Mouse (Mus musculus) kidney, embryonic 16.5 days (tissue): ENCODE measurements around the gene Psmf1. TPM values are rescaled to one million over a fixed set of nuclear protein-coding genes. Genes with fewer than 3 reads are reported as not detected.
A peak's percentile ranks its signal among the peaks of the same experiment; 100 is the strongest.

Experiments used
- ATAC-seq: fragments of 200-750 bp; cut with Nextera tagmentation; 2 replicates; pipeline ENCODE4 v1.8.0; 2017; ENCODE audit warnings: moderate TSS enrichment; ENCODE audit not compliant: low FRiP score, low TSS enrichment
- H3K27ac ChIP-seq: fragments of 300-500 bp; sonication (generic); 2 replicates; pipeline ENCODE4 v1.5.1; 2014; ENCODE audit warnings: low read length
- H3K27me3 ChIP-seq: fragments of 300-500 bp; sonication (generic); 2 replicates; pipeline ENCODE4 v1.6.1; 2014; ENCODE audit warnings: low read length, control low read depth, mixed read lengths; ENCODE audit not compliant: insufficient read depth
- H3K36me3 ChIP-seq: fragments of 300-500 bp; sonication (generic); 2 replicates; pipeline ENCODE4 v1.6.1; 2014; ENCODE audit warnings: low read length, control low read depth, mixed read lengths; ENCODE audit not compliant: insufficient read depth
- H3K4me1 ChIP-seq: fragments of 300-500 bp; sonication (generic); 2 replicates; pipeline ENCODE4 v1.6.1; 2014; ENCODE audit warnings: low read length, control low read depth, mixed read lengths; ENCODE audit not compliant: insufficient read depth
- H3K4me2 ChIP-seq: fragments of 300-500 bp; sonication (generic); replicated peaks from 2 replicates; pipeline ENCODE4 v1.6.1; 2014; ENCODE audit warnings: low read depth, low read length
- H3K4me3 ChIP-seq: fragments of 300-500 bp; sonication (generic); 2 replicates; pipeline ENCODE4 v1.5.1; 2014; ENCODE audit warnings: mild to moderate bottlenecking, low read length
- H3K9ac ChIP-seq: fragments of 300-500 bp; sonication (generic); replicated peaks from 2 replicates; pipeline ENCODE4 v1.6.1; 2014; ENCODE audit warnings: low read length
- H3K9me3 ChIP-seq: fragments of 300-500 bp; sonication (generic); 2 replicates; pipeline ENCODE4 v1.6.1; 2016; ENCODE audit warnings: low read length, control low read depth
- WGBS: fragments of 180-500 bp; shearing (Covaris S2); extraction: QIAGEN DNeasy Blood & Tissue Kit; methylation state at CpG from one replicate; pipeline ENCODE4 v1.1.7; 2014; 5-methylcytosine and 5-hydroxymethylcytosine counted together
- polyA plus RNA-seq: library from polyadenylated mRNA; unstranded; fragments of >200 nt; fragmentation: Nextera tagmentation; extraction: Ambion mirVana; gene quantifications from 2 replicates; pipeline ENCODE4 v1.2.1, GENCODE M21; 2015

Psmf1 gene
- polyA plus RNA-seq, 1 experiment from 2014 or later: 50.2 TPM

- Histone ChIP-seq H3K9me3 (no peaks in the 10 kb centered on the region), H3K4me3 (no peak overlapping the region), H3K4me2 (no peak overlapping the region), H3K4me1 (peaks cover 20% of the 10 kb centered on the region), H3K9ac (no peak overlapping the region), H3K36me3 (peaks cover 13% of the 10 kb centered on the region; the same call in 1 of the 2 replicates), H3K27ac (no peak overlapping the region), H3K27me3 (no peaks in the 10 kb centered on the region)
- 81% methylated on average over 4 of the region's 4 CpGs for WGBS
- no peak for ATAC-seq
Observed at GRCm38 (mm10) chr2:151738460-151738859, 5.5 kb downstream of the Psmf1 start.

DNA sequence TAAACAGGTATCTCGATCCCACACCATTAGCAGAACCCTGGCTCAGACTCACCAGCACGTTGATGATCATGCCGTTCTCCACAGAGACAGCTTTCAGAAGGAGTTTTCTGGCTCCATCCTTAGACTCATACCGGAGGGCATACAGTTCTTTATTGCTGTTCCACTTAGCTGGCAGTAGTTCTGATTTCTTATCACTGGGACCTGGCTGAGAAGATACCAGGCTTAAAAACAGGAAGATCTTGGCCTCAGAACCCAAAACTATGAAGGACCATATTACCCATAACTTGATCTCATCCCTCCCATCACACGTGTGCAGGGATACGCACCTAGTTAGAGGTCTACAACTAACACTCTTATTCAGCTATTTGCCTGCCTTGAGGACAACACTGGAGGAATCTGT, 8.6 kb downstream of the Psmf1 start:
- Histone ChIP-seq H3K36me3 (peaks cover 21% of the 10 kb centered on the region; the same call in 1 of the 2 replicates), H3K27me3 (no peaks in the 10 kb centered on the region), H3K4me2 (no peak overlapping the region), H3K9me3 (no peaks in the 10 kb centered on the region), H3K9ac (no peak overlapping the region), H3K4me1 (peaks cover 14% of the 10 kb centered on the region), H3K4me3 (no peak overlapping the region), H3K27ac (no peak overlapping the region)
- ATAC-seq: no peak
- 90% methylated on average over 6 of the region's 6 CpGs for WGBS

- Histone ChIP-seq H3K4me2 (no peak overlapping the region), H3K27ac (no peak overlapping the region)
Observed at GRCm38 (mm10) chr2:151733151-151733865, 10.7 kb downstream of the Psmf1 start.

GRCm38 (mm10) chr2:151724094-151724493, 19.9 kb downstream of the Psmf1 start:
- Histone ChIP-seq H3K27me3 (no peaks in the 10 kb centered on the region), H3K4me3 (no peak overlapping the region), H3K36me3 (peaks cover 61% of the 10 kb centered on the region), H3K9ac (no peak overlapping the region), H3K27ac (no peak overlapping the region), H3K4me2 (no peak overlapping the region), H3K9me3 (peaks cover 4% of the 10 kb centered on the region; the same call in 1 of the 2 replicates), H3K4me1 (no peaks in the 10 kb centered on the region)
- ATAC-seq: no peak
- 95% methylated on average over 2 of the region's 2 CpGs for WGBS

More at GRCm38 (mm10) chr2:151733151-151733865, 10.7 kb downstream of the Psmf1 start:
- Histone ChIP-seq H3K9ac (no peak overlapping the region), H3K27me3 (no peaks in the 10 kb centered on the region), H3K4me1 (no peaks in the 10 kb centered on the region), H3K4me3 (no peak overlapping the region), H3K9me3 (no peaks in the 10 kb centered on the region), H3K36me3 (peaks cover 40% of the 10 kb centered on the region; the same call in 1 of the 2 replicates)
- 90% methylated on average over 8 of the region's 8 CpGs for WGBS
- ATAC-seq: no peak

DNA sequence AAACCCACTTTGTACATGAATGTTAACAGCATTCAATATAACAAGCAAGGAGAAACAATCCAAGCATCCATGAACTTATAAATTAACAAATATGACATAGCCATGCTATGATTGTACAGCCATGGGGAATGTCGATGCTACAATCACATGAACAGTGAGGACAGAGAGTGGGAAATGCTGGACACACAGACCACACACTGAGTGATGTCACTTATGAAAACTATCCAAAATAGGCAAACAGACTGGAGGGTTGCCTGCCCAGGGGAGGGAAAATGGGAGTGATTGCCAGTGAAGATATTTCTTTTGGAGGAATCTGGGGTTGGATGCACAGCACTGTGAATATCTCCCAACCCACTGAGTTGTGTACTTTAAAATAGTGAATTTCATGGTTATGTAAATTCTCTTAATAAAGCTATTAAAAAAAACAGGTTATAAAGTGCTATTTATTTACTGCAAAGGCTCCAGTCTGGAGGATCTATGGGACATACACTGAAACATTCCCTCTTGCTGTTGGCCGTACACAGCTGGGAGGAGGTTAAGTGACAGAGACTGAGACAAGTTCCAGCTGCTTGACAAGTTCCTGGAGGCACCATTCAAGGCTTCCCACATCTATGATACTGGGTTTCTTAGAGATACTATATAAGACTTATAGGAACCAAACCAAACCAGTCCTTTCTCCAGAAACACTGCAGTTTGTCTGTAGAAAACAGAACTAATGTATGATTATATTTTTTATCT, 27.5 kb downstream of the Psmf1 start:
- Histone ChIP-seq H3K4me2 (no peak overlapping the region), H3K4me1 (no peaks in the 10 kb centered on the region), H3K9me3 (no peaks in the 10 kb centered on the region), H3K36me3 (peaks cover 31% of the 10 kb centered on the region), H3K4me3 (no peak overlapping the region), H3K27me3 (no peaks in the 10 kb centered on the region), H3K27ac (no peak overlapping the region), H3K9ac (no peak overlapping the region)
- 56% methylated on average over 2 of the region's 2 CpGs for WGBS
- peak; percentile 79; the same call in 1 of the 2 replicates for ATAC-seq

GRCm38 (mm10) chr2:151715526-151715925, 28.5 kb downstream of the Psmf1 start:
- no peak overlapping the region for H3K27ac ChIP-seq
- H3K4me3 ChIP-seq: no peak overlapping the region
- WGBS: 92% methylated on average over 4 of the region's 4 CpGs
- H3K9ac ChIP-seq: no peak overlapping the region
- H3K9me3 ChIP-seq: no peaks in the 10 kb centered on the region
- no peak for ATAC-seq
- H3K27me3 ChIP-seq: no peaks in the 10 kb centered on the region
- H3K36me3 ChIP-seq: peaks cover 27% of the 10 kb centered on the region
- H3K4me1 ChIP-seq: no peaks in the 10 kb centered on the region
- H3K4me2 ChIP-seq: no peak overlapping the region

GRCm38 (mm10) chr2:151712647-151713046, 31.3 kb downstream of the Psmf1 start:
- H3K36me3 ChIP-seq: peaks cover 7% of the 10 kb centered on the region; the same call in 1 of the 2 replicates
- no peak overlapping the region for H3K4me3 ChIP-seq
- H3K27me3 ChIP-seq: no peaks in the 10 kb centered on the region
- H3K9ac ChIP-seq: no peak overlapping the region
- no peak overlapping the region for H3K4me2 ChIP-seq
- H3K9me3 ChIP-seq: no peaks in the 10 kb centered on the region
- H3K4me1 ChIP-seq: no peaks in the 10 kb centered on the region
- 42% methylated on average over 3 of the region's 3 CpGs for WGBS
- H3K27ac ChIP-seq: no peak overlapping the region
- peak; percentile 55; the same call in 1 of the 2 replicates for ATAC-seq

- peak overlapping the region; percentile 66 for H3K9ac ChIP-seq
- peak overlapping the region; percentile 63 for H3K4me3 ChIP-seq
- H3K4me1 ChIP-seq: peaks cover 7% of the 10 kb centered on the region
- peak overlapping the region; percentile 100 for H3K4me2 ChIP-seq
- peaks cover 43% of the 10 kb centered on the region for H3K27me3 ChIP-seq
- no peaks in the 10 kb centered on the region for H3K36me3 ChIP-seq
- H3K27ac ChIP-seq: no peak overlapping the region
- 3% methylated on average over 17 of the region's 17 CpGs for WGBS
- no peaks in the 10 kb centered on the region for H3K9me3 ChIP-seq
- peak; percentile 62 for ATAC-seq
Observed at GRCm38 (mm10) chr2:151702851-151703190, 41.2 kb downstream of the Psmf1 start.

DNA sequence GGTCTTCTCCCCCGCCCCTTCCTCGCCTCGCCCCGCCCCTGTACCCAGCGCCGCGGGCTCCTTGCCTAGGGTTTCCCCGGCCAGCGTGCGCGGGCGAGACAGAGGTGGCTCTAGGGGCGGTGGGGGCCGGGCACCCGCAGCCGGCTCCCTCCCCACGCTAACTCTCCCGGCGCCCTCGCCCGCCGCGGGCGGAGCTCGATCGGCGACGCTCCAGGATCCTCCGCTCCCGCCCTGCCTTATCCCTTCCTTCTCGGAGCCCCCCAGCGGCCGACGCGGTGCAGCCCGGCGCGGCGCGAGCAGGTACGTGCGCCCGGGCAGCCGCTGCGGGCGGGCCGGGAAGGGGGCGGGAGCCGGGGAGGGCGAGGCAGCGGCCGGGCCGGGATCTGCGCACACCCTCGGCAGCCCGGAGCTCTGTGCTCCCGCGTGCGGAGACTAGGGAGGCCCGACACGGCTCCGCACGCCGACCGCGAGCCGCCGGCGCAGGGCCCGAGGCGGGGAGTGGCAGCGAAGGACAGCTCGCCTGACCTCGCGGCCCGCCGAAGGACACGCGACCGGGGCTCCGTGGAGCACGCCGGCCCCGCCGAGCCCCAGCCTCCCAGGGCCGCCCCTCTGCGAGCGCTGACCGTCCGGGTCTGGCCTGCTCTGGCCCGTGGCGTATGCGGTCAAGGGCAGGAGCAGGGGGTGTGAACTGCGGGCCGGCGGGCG, 41.7 kb downstream of the Psmf1 start:
- Histone ChIP-seq H3K4me1 (peaks cover 7% of the 10 kb centered on the region), H3K9me3 (no peaks in the 10 kb centered on the region), H3K9ac (peak overlapping the region; percentile 66), H3K4me2 (peak overlapping the region; percentile 100), H3K36me3 (no peaks in the 10 kb centered on the region), H3K4me3 (peak overlapping the region; percentile 63), H3K27me3 (peaks cover 43% of the 10 kb centered on the region), H3K27ac (no peak overlapping the region)
- under 1% methylated on average over 84 of the region's 97 CpGs for WGBS
- ATAC-seq: peak; percentile 83
